Mouse (Mus musculus) olfactory bulb, adult 2 months (tissue): Measurements from ENCODE around the gene Dek. TPM values are rescaled to one million over a fixed set of nuclear protein-coding genes. Genes with fewer than 3 reads are reported as not detected.
A peak's percentile ranks its signal among the peaks of the same experiment; 100 is the strongest.

Experiments used
- H3K27ac ChIP-seq: fragments of 200-500 bp; 2 replicates; pipeline ENCODE4 v1.5.1; 2012; ENCODE audit warnings: low read depth, low read length; ENCODE audit not compliant: insufficient read depth
- H3K4me1 ChIP-seq: fragments of 200-500 bp; 2 replicates; pipeline ENCODE4 v1.6.1; 2012; ENCODE audit warnings: low read length; ENCODE audit not compliant: control insufficient read depth, insufficient read depth
- H3K4me3 ChIP-seq: fragments of 200-500 bp; 2 replicates; pipeline ENCODE4 v1.5.1; 2012; ENCODE audit warnings: mild to moderate bottlenecking, low read depth, low read length, moderate library complexity; ENCODE audit not compliant: insufficient read depth
- CTCF ChIP-seq: fragments of 200-500 bp; IDR thresholded peaks from 2 replicates; pipeline ENCODE4 v1.5.1; 2012; ENCODE audit warnings: low read depth, mild to moderate bottlenecking, low read length, moderate library complexity; ENCODE audit not compliant: insufficient read depth
- POLR2A ChIP-seq: fragments of 200-500 bp; IDR thresholded peaks from 2 replicates; pipeline ENCODE4 v1.6.1; 2012; ENCODE audit warnings: mild to moderate bottlenecking, low read depth, low read length, moderate library complexity; ENCODE audit not compliant: insufficient read depth
- WGBS: fragments of 180-500 bp; shearing (Covaris S2); methylation state at CpG from one replicate; pipeline ENCODE4 v1.1.7; 2018; 5-methylcytosine and 5-hydroxymethylcytosine counted together
- polyA plus RNA-seq: library from polyadenylated mRNA; stranded (reverse); fragments of >200 nt; gene quantifications from 2 replicates; pipeline ENCODE4 v1.2.4, GENCODE M21; 2012; ENCODE audit warnings: low replicate concordance; ENCODE audit not compliant: missing spikeins, insufficient read depth, insufficient read length

The Dek gene
- 352 TPM in 1 of 2 replicates, not detected in the other for polyA plus RNA-seq

DNA sequence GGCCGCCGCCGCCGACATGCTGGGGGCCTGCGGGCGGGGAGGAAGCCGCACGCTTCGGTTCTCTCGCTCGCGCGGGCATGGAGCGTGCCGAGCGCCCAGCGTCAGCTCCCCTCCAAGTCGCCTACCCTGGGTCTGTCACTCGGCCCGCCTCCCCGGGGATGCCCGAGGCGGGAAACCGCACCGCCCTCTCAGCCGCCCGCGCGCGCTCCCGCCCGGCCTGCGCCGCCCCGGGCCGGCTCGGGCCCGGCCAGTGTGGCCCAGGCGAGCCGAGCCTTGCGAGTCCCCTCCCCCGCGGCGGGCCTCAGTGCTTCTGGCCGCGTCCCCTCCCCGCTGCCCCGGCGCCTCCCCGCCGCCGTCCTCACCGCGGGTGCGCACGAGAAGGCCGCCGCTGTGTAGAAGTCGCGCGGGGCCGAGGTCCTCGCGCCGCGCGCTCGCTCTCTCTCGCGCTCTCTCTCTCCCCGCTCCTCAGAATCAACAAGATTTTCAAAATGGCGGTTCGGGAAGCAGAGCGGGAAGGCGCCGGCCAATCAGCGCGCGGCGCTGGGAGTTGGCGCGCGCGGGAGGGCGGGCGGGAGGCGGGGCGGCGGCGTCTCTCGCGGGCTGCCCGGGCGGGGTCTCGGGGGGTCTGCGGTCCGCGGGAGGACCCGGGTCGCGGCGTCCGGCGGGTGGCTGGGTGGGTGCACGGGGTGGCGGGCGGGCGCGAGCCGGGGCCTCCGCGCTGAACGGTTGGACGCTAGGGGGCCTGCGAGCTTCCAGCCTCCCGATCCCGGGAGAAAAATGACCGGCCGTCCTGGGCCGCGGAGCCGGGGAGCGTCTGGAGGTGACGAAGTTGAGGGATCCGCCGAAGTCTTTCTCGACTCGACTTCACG, at the start of gene Dek:
TSS of gene Dek (minus strand) at position 491 of the 869 bp plus-strand sequence.
- WGBS = under 1% methylated on average over 100 of the region's 129 CpGs
- Histone ChIP-seq H3K27ac (peak within 1 kb of the TSS; percentile 23; the same call in 1 of the 2 replicates), H3K4me3 (peak within 1 kb of the TSS; percentile 78), H3K4me1 (peaks cover 4% of the 10 kb centered on the region; the same call in 1 of the 2 replicates)
- peak; percentile 45; the same call in 1 of the 2 replicates for TF ChIP-seq POLR2A
- peak; percentile 36; the same call in 1 of the 2 replicates for TF ChIP-seq CTCF

DNA sequence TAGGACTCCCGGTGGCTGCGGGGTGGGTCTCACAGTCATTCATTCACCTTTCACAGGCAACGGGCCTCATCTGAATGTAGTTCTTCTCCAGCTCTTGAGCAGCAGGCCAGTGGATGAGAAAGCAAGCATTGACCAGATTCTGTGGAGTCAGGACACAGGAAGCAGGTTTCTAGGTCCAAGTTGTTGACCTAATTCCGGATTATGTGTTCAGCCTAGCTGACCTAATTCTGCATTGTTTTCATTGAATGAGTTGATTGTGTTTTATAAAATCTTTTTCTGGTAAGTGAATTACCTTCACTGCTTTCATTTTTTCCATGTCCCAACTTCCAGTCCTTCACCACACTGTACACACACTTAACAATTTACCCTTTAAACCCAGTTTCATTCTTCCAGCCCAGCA, 48.9 kb upstream of the Dek start:
- Histone ChIP-seq H3K4me1 (0 out of 2 replicates have a peak, but pooled peaks cover 5% of the 10 kb centered on the region), H3K27ac (no peak overlapping the region), H3K4me3 (no peak overlapping the region)
- 53% methylated on average over 4 of the region's 4 CpGs for WGBS
- TF ChIP-seq POLR2A = no peak
- TF ChIP-seq CTCF = no peak

DNA sequence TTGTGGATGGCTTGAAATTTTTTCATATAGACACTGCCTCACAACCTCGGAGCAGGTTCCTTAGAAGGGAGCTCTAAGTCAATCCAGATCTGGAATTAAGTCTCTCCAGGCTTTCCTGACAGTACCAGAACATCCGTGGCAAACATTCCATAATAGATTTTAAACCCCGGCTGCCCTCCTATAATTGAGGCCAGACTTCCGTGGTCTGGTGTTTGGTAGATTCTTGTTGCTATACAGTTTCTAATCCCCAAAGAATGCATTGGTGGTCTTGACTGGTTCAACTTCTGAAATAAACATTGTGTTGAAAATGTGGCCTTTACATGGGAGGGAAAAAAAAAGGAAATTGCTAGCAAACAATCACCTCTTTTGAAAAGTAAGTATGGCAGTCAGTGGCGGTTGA, 47.2 kb upstream of the Dek start:
- H3K4me1 ChIP-seq = peaks cover 11% of the 10 kb centered on the region; the same call in 1 of the 2 replicates
- no peak overlapping the region for H3K27ac ChIP-seq
- TF ChIP-seq POLR2A = no peak
- no peak for TF ChIP-seq CTCF
- WGBS = 73% methylated on average over 5 of the region's 5 CpGs
- H3K4me3 ChIP-seq = no peak overlapping the region

DNA sequence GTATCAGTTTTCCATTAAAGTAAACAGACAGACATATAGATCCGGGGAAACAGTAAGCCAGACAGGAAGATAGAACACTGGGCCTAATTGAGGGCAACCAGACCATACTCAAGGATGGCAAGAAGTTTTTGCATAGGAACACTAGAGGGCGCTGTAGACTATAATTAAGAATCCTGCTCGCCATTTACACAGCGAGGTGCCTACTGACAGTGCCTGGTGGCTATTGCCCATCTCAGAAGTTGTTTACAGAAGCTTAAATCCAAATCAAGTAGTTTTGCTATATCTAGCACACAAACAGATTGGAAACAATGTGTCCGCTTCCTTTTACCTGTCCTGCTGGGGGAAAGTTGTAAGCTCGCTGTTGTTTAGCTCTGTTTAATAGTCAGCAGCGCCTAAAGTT, 46.4 kb upstream of the Dek start:
- Histone ChIP-seq H3K27ac (no peak overlapping the region), H3K4me3 (no peak overlapping the region), H3K4me1 (peaks cover 13% of the 10 kb centered on the region; the same call in 1 of the 2 replicates)
- TF ChIP-seq POLR2A (no peak), CTCF (no peak)
- 37% methylated on average over 7 of the region's 7 CpGs for WGBS

DNA sequence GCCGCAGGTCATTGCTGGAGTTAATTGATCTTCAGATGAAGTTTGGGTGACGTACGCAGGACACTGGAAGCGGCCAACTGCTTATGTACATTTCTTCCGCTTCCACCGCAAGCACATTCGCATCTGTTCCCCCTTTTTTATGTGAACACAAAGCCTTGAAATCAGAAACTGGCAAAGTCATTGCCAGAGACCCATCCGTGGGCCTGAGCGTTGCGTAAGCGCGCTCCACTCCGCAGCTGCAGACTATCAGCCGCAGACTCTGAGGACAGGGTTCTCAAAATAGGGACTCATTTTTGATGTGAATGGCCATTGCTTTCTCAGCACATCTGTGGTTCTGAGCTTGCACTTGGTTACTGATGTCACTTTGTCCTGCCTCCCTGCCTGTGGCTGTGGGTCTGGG, 45.1 kb upstream of the Dek start:
- TF ChIP-seq CTCF (no peak), POLR2A (no peak)
- WGBS = 85% methylated on average over 14 of the region's 14 CpGs

DNA sequence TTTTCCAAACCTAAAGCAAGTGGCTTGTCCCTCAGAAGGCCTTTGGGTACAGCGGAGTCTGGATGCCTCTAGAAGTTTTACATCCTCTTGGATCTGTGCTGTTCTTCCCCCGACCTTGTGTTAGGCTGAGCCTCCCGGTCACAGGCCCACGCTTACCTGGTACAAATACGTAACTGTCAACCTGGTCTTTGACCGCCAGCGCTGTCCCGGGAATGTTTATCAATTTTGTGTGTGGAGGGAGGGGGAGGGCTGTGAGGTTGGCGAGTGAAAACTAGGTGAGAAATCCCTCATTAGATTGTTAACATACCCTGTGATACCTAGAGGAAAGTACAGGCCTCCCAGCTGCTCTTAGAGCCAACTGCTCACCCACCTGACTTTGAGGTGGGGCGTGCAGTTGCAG, 44.0 kb upstream of the Dek start:
- 96% methylated on average over 10 of the region's 10 CpGs for WGBS
- Histone ChIP-seq H3K27ac (no peak overlapping the region), H3K4me1 (peaks cover 13% of the 10 kb centered on the region; the same call in 1 of the 2 replicates), H3K4me3 (no peak overlapping the region)
- no peak for TF ChIP-seq CTCF
- TF ChIP-seq POLR2A = no peak

More for the DNA sequence above, 45.1 kb upstream of the Dek start:
- Histone ChIP-seq H3K27ac (no peak overlapping the region), H3K4me1 (peaks cover 13% of the 10 kb centered on the region; the same call in 1 of the 2 replicates), H3K4me3 (no peak overlapping the region)

DNA sequence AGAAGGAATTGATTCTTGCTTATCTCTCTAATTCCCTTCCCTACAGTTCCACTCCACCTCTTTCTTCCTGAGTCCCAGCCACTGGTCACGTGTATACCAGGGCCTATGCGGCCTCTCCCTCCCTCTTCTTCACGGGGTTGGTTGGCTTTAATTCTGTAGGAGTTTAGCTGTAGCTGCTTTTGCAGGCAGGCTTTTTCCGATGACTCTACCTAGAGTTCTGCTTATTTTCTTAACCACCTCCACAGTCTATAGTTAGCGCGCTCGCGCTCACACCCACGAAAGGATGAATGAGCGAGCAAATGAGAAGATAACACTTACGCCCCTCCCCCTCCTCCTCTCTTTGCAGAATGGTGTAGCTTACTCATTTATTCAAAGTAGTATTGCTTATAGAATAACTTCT, 42.6 kb upstream of the Dek start:
- 34% methylated on average over 11 of the region's 11 CpGs for WGBS
- peaks cover 9% of the 10 kb centered on the region; the same call in 1 of the 2 replicates for H3K4me1 ChIP-seq
- TF ChIP-seq CTCF (no peak), POLR2A (no peak)
- no peak overlapping the region for H3K4me3 ChIP-seq
- H3K27ac ChIP-seq = no peak overlapping the region

DNA sequence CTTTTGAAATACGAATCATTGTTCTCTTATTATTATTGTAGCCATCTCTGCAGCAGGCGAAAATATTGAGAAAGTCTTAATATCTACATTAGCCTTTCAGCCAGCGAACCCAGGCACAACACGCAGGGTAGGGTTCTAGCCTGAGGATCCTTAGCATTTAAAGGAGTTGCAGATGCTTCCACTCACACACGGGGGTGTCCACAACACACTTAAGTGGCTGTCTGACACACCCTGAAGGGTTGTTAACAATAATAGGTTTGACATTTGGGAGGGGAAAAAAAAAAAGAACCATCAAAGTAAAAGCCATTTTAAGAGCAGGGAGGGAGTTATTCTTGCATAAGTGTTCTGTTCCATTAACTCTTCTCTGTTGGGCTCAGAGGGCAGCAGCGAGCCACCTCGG, 40.4 kb upstream of the Dek start:
- H3K4me3 ChIP-seq = no peak overlapping the region
- peaks cover 9% of the 10 kb centered on the region; the same call in 1 of the 2 replicates for H3K4me1 ChIP-seq
- WGBS = 70% methylated on average over 7 of the region's 7 CpGs
- no peak overlapping the region for H3K27ac ChIP-seq
- TF ChIP-seq CTCF (no peak), POLR2A (no peak)

DNA sequence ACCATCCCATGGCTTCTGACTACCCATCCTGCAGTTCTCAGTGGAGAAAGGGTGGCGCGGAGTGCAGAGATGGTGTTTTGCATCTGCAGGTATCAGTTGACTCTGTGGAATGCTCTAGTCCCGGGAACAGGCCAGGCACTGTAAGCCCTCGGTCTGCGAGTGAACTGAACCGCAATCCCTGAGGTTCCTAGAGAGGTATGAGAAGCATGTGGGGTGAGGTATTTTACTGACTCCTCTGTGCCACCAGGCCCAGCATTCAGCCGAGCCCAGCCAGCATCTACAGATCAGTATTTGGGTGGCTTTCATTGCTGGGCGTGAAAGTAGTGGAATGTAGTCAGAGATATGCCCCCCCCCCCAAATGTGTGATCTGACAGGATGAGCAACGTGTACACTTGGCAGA, 39.9 kb upstream of the Dek start:
- WGBS = 81% methylated on average over 9 of the region's 9 CpGs
- TF ChIP-seq POLR2A = no peak
- no peak for TF ChIP-seq CTCF
- no peak overlapping the region for H3K4me3 ChIP-seq

More for the DNA sequence above, 39.9 kb upstream of the Dek start:
- H3K27ac ChIP-seq = no peak overlapping the region
- peaks cover 9% of the 10 kb centered on the region; the same call in 1 of the 2 replicates for H3K4me1 ChIP-seq
